Mouse (Mus musculus): ENCODE results near the gene Lsr. TPM values are rescaled to one million over a fixed set of nuclear protein-coding genes. Genes with fewer than 3 reads are reported as not detected.
"Not testable (repeated sequence)": the region's sequence is repeated elsewhere in the genome, so short reads cannot be mapped to it uniquely, and the experiment has no call there.

The Lsr gene
- polyA plus RNA-seq, 1 experiment from 2014 or later = 31.8 TPM

DNA sequence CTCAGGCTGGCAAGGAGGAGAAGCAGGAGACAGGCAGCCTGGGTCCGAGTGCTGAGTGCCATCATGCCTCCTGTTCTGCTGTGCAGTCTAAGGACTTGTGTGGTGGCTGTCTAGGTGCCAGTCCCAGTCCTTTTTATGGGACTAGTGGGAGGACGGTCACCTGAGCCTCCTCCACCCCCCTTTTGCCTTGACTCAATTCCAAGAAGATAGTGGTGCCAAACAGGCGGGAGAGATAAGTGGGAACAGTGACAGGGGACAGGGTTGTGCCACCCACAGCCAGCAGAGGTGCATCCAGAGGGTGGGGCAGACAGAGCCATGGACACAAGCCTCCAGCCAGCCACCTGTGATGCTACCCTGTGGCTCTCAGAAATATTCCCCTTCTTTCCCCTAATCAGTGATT lies 49.2 kb downstream of the Lsr start:
- WGBS (ENCODE audit: insufficient replicate concordance) = 31% methylated on average over 3 of the region's 3 CpGs
- no peaks in the 10 kb centered on the region for H3K36me3 ChIP-seq (ENCODE audit: control insufficient read depth, insufficient read depth)
- H3K4me3 ChIP-seq (ENCODE audit: low read depth, low read length) = no peak overlapping the region
- H3K9ac ChIP-seq (ENCODE audit: low read depth, low read length) = no peak overlapping the region
- no peaks in the 10 kb centered on the region for H3K4me1 ChIP-seq (ENCODE audit: control insufficient read depth, low read depth, low read length)
- no peak overlapping the region for H3K4me2 ChIP-seq (ENCODE audit: low read depth, low read length)
- no peaks in the 10 kb centered on the region for H3K27me3 ChIP-seq (ENCODE audit: control insufficient read depth, insufficient read depth, low read depth, low read length)
- no peak for ATAC-seq (ENCODE audit: low read depth)
- H3K9me3 ChIP-seq (replicated peaks; ENCODE audit: control insufficient read depth, low read length) = no peaks in the 10 kb centered on the region
- H3K27ac ChIP-seq (ENCODE audit: low read length) = no peak overlapping the region

DNA sequence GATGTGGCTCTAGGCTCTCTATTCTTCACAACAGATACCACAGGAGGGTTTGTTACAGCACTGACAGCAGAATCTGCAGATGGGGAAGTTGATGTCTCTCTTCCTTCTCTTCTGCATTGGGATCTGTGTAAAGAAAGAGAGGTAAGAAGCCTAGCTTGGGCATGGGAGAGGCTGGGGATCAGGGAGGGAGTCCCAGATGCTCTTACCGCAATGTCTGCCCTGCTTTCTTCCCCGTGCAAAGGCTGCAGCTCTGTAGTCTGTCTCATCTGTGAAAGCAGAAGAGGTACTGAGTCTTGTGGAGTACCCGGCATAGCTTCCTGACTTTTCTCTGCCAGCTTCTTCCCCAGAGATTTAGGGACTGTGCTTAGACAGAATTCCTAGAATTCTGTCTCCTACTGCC lies 50.8 kb downstream of the Lsr start:
- not testable (repeated sequence) for H3K4me1 ChIP-seq (ENCODE audit: control insufficient read depth, low read depth, low read length); H3K4me2 ChIP-seq (ENCODE audit: low read depth, low read length); H3K27ac ChIP-seq (ENCODE audit: low read length); H3K4me3 ChIP-seq (ENCODE audit: low read depth, low read length); ATAC-seq (ENCODE audit: low read depth); H3K9ac ChIP-seq (ENCODE audit: low read depth, low read length); H3K36me3 ChIP-seq (ENCODE audit: control insufficient read depth, insufficient read depth); H3K9me3 ChIP-seq (replicated peaks; ENCODE audit: control insufficient read depth, low read length); H3K27me3 ChIP-seq (ENCODE audit: control insufficient read depth, insufficient read depth, low read depth, low read length)
- WGBS (ENCODE audit: insufficient replicate concordance) = 11% methylated on average over 3 of the region's 3 CpGs

DNA sequence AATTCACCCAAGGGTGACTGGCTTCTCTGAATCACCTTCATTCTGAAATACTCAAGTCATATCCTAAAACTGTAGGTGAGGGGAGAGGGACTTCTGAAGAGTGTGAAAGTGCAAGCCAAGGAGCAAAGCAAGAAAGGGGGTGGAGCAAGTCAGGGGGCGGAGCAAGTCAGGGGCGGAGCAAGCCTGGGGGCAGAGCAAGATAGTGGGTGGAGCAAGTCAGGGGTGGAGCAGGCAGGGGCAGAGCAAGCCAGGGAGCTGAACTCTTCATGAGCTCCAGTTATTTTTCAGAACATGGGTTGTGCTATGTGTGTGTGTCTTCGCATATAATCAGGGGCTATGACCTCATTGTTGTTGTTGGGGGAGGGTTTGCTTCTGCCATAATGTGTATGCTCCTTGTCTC lies 53.0 kb downstream of the Lsr start:
- H3K27me3 ChIP-seq (ENCODE audit: control insufficient read depth, insufficient read depth, low read depth, low read length) = no peaks in the 10 kb centered on the region
- H3K9ac ChIP-seq (ENCODE audit: low read depth, low read length) = no peak overlapping the region
- H3K27ac ChIP-seq (ENCODE audit: low read length) = no peak overlapping the region
- 35% methylated on average over 3 of the region's 3 CpGs for WGBS (ENCODE audit: insufficient replicate concordance)
- no peaks in the 10 kb centered on the region for H3K36me3 ChIP-seq (ENCODE audit: control insufficient read depth, insufficient read depth)
- no peaks in the 10 kb centered on the region; the same call in 1 of the 2 replicates for H3K4me1 ChIP-seq (ENCODE audit: control insufficient read depth, low read depth, low read length)
- H3K4me3 ChIP-seq (ENCODE audit: low read depth, low read length) = no peak overlapping the region
- ATAC-seq (ENCODE audit: low read depth) = 0 out of 2 replicates have a peak, but pooled peaks have one; percentile 39
- H3K9me3 ChIP-seq (replicated peaks; ENCODE audit: control insufficient read depth, low read length) = no peaks in the 10 kb centered on the region
- H3K4me2 ChIP-seq (ENCODE audit: low read depth, low read length) = no peak overlapping the region

DNA sequence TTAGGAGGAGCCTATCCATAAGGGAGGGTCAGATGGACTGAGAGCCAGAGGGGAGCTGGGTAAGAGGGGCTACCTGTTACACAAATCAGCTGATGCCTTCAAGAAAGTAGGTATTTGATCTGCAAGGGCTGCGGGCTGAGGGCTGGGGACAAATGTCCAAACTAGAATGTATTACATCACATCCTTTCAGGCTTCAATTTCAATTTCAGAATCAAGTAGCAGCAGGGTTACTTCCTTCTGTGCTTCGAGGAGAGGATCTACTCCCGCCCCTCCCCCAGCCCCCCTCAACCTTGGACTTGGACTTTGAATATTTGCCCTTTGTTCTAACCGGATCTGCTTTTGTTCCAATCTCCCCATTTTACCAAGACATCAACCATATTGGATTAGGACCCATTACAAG lies 56.0 kb downstream of the Lsr start:
- H3K4me1 ChIP-seq (ENCODE audit: control insufficient read depth, low read depth, low read length) = no peaks in the 10 kb centered on the region; the same call in 1 of the 2 replicates
- H3K36me3 ChIP-seq (ENCODE audit: control insufficient read depth, insufficient read depth) = no peaks in the 10 kb centered on the region
- H3K4me3 ChIP-seq (ENCODE audit: low read depth, low read length) = no peak overlapping the region
- H3K27ac ChIP-seq (ENCODE audit: low read length) = no peak overlapping the region
- H3K27me3 ChIP-seq (ENCODE audit: control insufficient read depth, insufficient read depth, low read depth, low read length) = no peaks in the 10 kb centered on the region
- H3K9me3 ChIP-seq (replicated peaks; ENCODE audit: control insufficient read depth, low read length) = no peaks in the 10 kb centered on the region
- WGBS (ENCODE audit: insufficient replicate concordance) = 15% methylated on average over 4 of the region's 4 CpGs
- H3K4me2 ChIP-seq (ENCODE audit: low read depth, low read length) = no peak overlapping the region
- no peak for ATAC-seq (ENCODE audit: low read depth)
- H3K9ac ChIP-seq (ENCODE audit: low read depth, low read length) = no peak overlapping the region

DNA sequence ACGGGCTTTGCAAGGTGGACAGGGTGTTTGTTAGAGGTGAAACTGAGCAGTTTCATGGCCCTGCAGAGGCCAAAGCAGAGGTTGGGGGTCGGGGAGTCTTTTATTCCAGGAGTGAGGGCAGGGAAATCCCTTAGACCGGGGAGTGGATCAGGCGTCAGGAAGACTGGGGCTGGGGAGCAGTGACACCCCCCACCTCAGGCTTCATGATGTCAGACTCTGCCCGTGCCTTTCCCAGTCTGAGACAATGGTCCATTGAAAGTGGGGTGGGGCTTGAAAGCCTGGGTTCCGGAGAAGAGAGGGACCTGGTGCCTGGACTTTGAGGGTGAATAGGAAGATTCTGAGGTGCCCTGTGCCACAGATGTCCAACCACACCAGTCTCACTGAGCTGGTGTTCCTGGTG lies 56.6 kb downstream of the Lsr start:
- Histone ChIP-seq H3K4me1 (ENCODE audit: control insufficient read depth, low read depth, low read length) (no peaks in the 10 kb centered on the region; the same call in 1 of the 2 replicates), H3K9ac (ENCODE audit: low read depth, low read length) (no peak overlapping the region), H3K27ac (ENCODE audit: low read length) (no peak overlapping the region), H3K9me3 (replicated peaks; ENCODE audit: control insufficient read depth, low read length) (no peaks in the 10 kb centered on the region), H3K4me3 (ENCODE audit: low read depth, low read length) (no peak overlapping the region), H3K4me2 (ENCODE audit: low read depth, low read length) (no peak overlapping the region), H3K27me3 (ENCODE audit: control insufficient read depth, insufficient read depth, low read depth, low read length) (no peaks in the 10 kb centered on the region), H3K36me3 (ENCODE audit: control insufficient read depth, insufficient read depth) (no peaks in the 10 kb centered on the region)
- no peak for ATAC-seq (ENCODE audit: low read depth)
- 25% methylated on average over 6 of the region's 6 CpGs for WGBS (ENCODE audit: insufficient replicate concordance)

DNA sequence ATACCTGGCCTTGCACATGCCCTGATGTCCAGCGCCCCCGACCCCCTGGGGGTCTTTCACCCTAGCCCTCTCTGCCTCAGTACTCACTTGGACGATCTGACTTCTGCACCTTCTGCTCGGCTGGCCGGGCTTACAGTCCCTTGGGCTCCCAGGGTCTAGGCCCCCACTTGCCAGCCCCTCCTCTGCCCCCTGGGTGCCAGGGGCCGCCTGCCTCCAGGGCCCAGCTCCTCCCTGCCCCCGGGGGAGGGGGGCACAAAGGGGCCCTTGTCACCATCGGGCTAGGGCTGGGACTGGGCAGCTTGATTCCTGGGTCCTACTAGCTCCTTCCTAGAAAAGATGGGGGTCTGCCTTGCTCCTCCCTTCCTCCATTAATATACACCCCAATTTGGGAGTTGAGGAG lies 58.5 kb downstream of the Lsr start, which contains the start of gene Mag:
Gene Mag (minus strand): TSS at position 142 of the 400 bp plus-strand sequence.
- Histone ChIP-seq H3K27ac (ENCODE audit: low read length) (no peak within 1 kb of the TSS), H3K27me3 (ENCODE audit: control insufficient read depth, insufficient read depth, low read depth, low read length) (no peaks in the 10 kb centered on the region), H3K4me1 (ENCODE audit: control insufficient read depth, low read depth, low read length) (no peaks in the 10 kb centered on the region; the same call in 1 of the 2 replicates), H3K4me3 (ENCODE audit: low read depth, low read length) (no peak within 1 kb of the TSS), H3K4me2 (ENCODE audit: low read depth, low read length) (no peak within 1 kb of the TSS), H3K9ac (ENCODE audit: low read depth, low read length) (no peak within 1 kb of the TSS), H3K36me3 (ENCODE audit: control insufficient read depth, insufficient read depth) (no peaks in the 10 kb centered on the region), H3K9me3 (replicated peaks; ENCODE audit: control insufficient read depth, low read length) (no peaks in the 10 kb centered on the region)
- 53% methylated on average over 8 of the region's 8 CpGs for WGBS (ENCODE audit: insufficient replicate concordance)
- no peak for ATAC-seq (ENCODE audit: low read depth)

DNA sequence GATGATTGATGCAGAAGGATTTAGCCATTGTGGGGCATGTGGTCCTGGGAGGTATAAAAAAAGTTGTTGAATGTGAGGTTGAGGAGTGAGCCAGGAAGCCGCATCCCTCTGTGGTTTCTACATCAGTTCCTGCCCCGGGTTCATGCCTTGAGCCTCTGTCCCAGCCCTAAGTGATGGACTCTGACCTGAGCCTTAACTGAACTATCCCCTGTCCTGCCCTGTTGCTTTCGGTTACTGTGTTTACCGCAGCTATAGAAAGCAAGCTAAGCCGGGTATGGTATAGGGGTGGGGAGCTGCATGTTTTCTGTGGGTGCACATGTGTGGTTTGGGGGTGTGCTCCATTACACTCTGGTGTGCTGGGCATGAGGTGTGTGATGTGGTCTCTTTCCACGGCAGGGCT lies 63.5 kb downstream of the Lsr start:
- Histone ChIP-seq H3K36me3 (ENCODE audit: control insufficient read depth, insufficient read depth) (no peaks in the 10 kb centered on the region), H3K27ac (ENCODE audit: low read length) (no peak overlapping the region), H3K4me3 (ENCODE audit: low read depth, low read length) (no peak overlapping the region), H3K4me2 (ENCODE audit: low read depth, low read length) (no peak overlapping the region), H3K9ac (ENCODE audit: low read depth, low read length) (no peak overlapping the region), H3K27me3 (ENCODE audit: control insufficient read depth, insufficient read depth, low read depth, low read length) (no peaks in the 10 kb centered on the region), H3K9me3 (replicated peaks; ENCODE audit: control insufficient read depth, low read length) (no peaks in the 10 kb centered on the region), H3K4me1 (ENCODE audit: control insufficient read depth, low read depth, low read length) (peaks cover 4% of the 10 kb centered on the region)
- peak; percentile 59 for ATAC-seq (ENCODE audit: low read depth)
- WGBS (ENCODE audit: insufficient replicate concordance) = 40% methylated on average over 6 of the region's 6 CpGs

DNA sequence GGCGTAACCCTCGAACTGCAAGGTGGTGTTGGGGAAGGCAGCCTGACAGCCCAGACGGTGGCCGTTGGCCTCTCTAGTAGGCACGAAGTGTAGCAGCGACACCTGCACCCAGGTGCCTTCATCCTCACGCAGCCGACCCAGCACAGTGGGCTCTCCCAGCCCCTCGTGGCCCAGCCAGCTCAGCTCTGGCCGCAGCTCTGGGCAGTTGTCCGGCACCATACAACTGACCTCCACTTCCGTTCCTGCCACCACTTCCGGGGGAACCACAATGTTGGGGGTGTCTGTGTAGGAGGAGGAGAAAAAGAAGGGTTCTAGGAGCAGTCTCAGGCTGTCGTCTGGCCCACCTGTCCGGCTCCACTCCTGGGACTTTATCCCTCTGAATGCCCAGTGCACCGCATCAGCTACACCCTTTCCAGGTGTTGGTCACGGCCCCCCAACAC lies 64.3 kb downstream of the Lsr start:
- H3K4me3 ChIP-seq (ENCODE audit: low read depth, low read length) = peak overlapping the region; percentile 27; the same call in 1 of the 2 replicates
- H3K9ac ChIP-seq (ENCODE audit: low read depth, low read length) = no peak overlapping the region
- no peaks in the 10 kb centered on the region for H3K27me3 ChIP-seq (ENCODE audit: control insufficient read depth, insufficient read depth, low read depth, low read length)
- 17% methylated on average over 17 of the region's 17 CpGs for WGBS (ENCODE audit: insufficient replicate concordance)
- no peaks in the 10 kb centered on the region for H3K36me3 ChIP-seq (ENCODE audit: control insufficient read depth, insufficient read depth)
- peak overlapping the region; percentile 49 for H3K4me2 ChIP-seq (ENCODE audit: low read depth, low read length)
- H3K4me1 ChIP-seq (ENCODE audit: control insufficient read depth, low read depth, low read length) = peaks cover 4% of the 10 kb centered on the region
- H3K9me3 ChIP-seq (replicated peaks; ENCODE audit: control insufficient read depth, low read length) = no peaks in the 10 kb centered on the region
- ATAC-seq (ENCODE audit: low read depth) = 0 out of 2 replicates have a peak, but pooled peaks have one; percentile 9
- no peak overlapping the region for H3K27ac ChIP-seq (ENCODE audit: low read length)

DNA sequence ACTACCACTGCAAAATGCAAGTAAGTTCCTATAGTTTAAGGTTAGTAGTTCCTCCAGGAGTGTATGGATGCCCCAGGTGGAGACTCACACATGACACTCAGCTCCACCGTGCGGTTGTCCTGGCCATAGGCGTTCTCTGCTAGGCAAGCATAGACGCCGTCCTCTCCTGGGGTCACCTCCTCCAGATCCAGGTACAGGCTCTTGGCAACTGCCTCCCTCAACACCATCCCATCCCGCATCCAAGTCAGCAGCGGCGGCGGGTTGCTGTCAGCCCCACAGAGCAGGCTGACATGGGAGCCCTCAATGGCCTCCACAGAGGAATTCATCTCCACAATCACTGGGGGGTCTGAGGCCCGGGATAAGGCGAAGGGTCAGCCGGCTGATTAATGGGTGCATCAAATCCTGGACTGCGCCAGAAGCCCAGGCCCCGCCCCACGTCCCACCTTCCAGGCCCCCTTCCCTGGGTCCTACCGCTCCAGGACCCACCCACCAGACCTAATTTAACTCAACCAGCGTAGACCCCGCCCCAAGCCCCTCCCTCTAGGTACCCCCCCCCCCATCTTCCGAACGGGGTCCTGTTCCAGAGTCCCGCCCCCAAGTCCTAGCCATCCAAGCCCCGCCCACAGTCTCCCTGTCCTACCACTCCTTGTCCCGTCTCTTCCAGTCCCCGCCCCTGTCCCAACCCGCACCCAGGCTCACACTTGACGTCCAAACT lies 64.8 kb downstream of the Lsr start:
- peaks cover 4% of the 10 kb centered on the region for H3K4me1 ChIP-seq (ENCODE audit: control insufficient read depth, low read depth, low read length)
- no peaks in the 10 kb centered on the region for H3K9me3 ChIP-seq (replicated peaks; ENCODE audit: control insufficient read depth, low read length)
- H3K27me3 ChIP-seq (ENCODE audit: control insufficient read depth, insufficient read depth, low read depth, low read length) = no peaks in the 10 kb centered on the region
- 5% methylated on average over 26 of the region's 26 CpGs for WGBS (ENCODE audit: insufficient replicate concordance)
- peak overlapping the region; percentile 27; the same call in 1 of the 2 replicates for H3K4me3 ChIP-seq (ENCODE audit: low read depth, low read length)
- no peak overlapping the region for H3K27ac ChIP-seq (ENCODE audit: low read length)
- ATAC-seq (ENCODE audit: low read depth) = peak; percentile 53; the same call in 1 of the 2 replicates
- H3K9ac ChIP-seq (ENCODE audit: low read depth, low read length) = no peak overlapping the region
- H3K4me2 ChIP-seq (ENCODE audit: low read depth, low read length) = peak overlapping the region; percentile 49
- H3K36me3 ChIP-seq (ENCODE audit: control insufficient read depth, insufficient read depth) = no peaks in the 10 kb centered on the region

Measured in liver, embryonic 16.5 days (tissue).